Mouse (Mus musculus) cerebellum, adult 8-10 months (tissue): ENCODE measurements around the gene Zmiz2.
"Not testable (repeated sequence)": the region's sequence is repeated elsewhere in the genome, so short reads cannot be mapped to it uniquely, and the experiment has no call there.

Source experiments
- DNase-seq: peaks from one replicate; pipeline ENCODE4 v3.0.0; 2022

The Zmiz2 gene

GRCm38 (mm10) chr11:6388726-6389413, at the start of gene Zmiz2:
Gene Zmiz2, plus strand, starts transcription at chr11:6389074.
- peak; percentile 94 for DNase-seq

GRCm38 (mm10) chr11:6345956-6346355, 42.9 kb upstream of the Zmiz2 start:
- DNase-seq, result no peak

DNA sequence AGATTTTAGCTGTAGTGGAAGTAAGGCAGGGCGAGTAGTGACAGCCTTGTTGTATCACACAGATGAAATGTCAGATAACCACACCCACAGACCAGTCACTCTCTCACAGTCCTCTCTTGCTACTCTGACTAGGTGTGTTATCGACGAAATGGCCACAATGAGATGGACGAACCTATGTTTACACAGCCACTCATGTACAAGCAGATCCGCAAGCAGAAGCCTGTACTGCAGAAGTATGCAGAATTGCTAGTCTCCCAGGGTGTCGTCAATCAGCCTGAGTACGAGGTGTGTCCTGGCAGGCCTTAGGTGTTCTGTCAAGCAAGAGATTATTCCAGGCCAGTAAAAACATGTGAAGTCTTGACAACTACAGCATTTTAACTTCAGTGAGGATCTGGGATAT, 41.9 kb upstream of the Zmiz2 start:
- no peak for DNase-seq

- peak; percentile 49 for DNase-seq
Observed at GRCm38 (mm10) chr11:6348681-6349200, 40.1 kb upstream of the Zmiz2 start.

GRCm38 (mm10) chr11:6349586-6349985, 39.3 kb upstream of the Zmiz2 start:
- no peak for DNase-seq

GRCm38 (mm10) chr11:6355106-6355505, 33.8 kb upstream of the Zmiz2 start:
- DNase-seq, result no peak

- DNase-seq, result no peak
Observed at GRCm38 (mm10) chr11:6364581-6365275, 24.1 kb upstream of the Zmiz2 start.

DNA sequence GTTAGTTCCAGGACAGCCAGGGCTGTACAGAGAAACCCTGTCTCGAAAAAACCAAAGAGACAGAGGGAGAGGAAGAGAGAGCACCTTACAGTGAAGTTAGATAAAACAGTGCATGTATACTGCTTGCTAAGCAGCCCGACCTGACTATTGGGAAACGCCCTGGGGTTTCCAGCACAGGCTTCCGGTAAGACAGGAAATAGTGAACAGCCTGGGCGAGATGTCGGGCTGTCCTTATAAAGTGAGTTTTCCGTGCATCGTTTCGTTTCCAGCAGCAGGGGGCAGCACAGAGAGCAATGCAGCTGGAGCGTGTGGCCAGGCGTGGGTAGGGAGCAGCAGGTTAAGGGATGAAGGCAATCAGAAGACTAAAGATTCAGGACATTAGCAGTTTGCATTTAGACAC, 23.0 kb upstream of the Zmiz2 start:
- DNase-seq, result peak; percentile 74

- DNase-seq, result no peak
Observed at GRCm38 (mm10) chr11:6366434-6366833, 22.4 kb upstream of the Zmiz2 start.

- DNase-seq, result no peak
Observed at GRCm38 (mm10) chr11:6367156-6367555, 21.7 kb upstream of the Zmiz2 start.

GRCm38 (mm10) chr11:6367986-6368385, 20.9 kb upstream of the Zmiz2 start:
- not testable (repeated sequence) for DNase-seq

DNA sequence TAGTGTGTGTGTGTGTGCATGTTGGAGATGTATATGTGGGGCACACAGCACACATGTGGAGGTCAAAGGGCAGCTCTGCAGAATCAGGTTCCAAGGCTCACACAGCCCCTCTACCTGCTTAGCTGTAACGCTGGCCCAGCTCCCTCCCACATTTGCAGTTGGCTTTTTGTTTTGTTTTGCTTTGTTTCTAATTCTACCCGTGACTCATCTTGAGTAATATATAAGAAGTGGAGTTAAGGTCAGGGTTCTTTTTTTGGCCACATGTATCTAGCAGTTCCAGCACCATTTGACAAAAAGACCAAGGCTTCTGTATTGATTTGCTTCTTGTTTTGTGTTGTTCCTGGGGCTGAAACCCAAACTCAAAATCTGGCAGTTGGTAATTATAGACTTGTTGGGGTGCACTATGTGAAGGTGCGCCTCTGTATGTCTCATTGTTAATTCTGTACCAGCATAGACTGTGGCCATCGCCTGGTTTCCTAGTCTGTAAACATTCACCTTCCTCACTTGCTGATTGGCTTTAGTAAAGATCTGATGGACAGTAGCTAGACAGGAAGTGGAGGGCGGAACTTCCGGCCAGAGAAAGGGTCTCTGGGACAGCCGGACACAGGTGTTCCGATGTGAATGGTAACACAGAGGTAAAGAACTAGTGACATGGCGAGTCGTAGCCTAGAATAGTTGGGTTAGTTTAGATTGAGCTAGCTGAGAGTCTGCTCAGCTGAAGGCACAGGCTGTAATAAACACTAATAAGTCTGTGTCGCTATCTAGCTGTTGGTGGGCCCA, 17.3 kb upstream of the Zmiz2 start:
- DNase-seq, result no peak

GRCm38 (mm10) chr11:6372784-6373183, 16.1 kb upstream of the Zmiz2 start:
- no peak for DNase-seq

DNA sequence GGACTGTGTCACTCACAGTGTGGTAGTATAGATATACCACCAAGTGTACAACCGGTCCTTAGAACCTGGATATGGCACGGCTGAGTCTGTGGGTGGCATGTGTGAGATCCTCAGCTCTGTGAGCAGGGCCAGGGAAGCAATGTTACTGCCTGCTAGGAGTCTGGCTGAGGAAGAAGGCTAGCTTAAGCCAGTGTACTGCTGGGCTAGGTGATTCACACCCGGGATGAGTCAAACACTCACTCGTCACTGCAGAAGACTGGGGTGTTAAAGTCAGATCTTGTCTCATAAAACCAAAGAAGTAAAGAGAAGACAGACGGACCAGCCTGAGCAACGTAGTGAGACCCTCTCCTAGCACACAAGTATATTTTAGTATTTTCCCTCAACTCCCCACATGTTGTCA, 8.0 kb upstream of the Zmiz2 start:
- DNase-seq, result no peak

DNA sequence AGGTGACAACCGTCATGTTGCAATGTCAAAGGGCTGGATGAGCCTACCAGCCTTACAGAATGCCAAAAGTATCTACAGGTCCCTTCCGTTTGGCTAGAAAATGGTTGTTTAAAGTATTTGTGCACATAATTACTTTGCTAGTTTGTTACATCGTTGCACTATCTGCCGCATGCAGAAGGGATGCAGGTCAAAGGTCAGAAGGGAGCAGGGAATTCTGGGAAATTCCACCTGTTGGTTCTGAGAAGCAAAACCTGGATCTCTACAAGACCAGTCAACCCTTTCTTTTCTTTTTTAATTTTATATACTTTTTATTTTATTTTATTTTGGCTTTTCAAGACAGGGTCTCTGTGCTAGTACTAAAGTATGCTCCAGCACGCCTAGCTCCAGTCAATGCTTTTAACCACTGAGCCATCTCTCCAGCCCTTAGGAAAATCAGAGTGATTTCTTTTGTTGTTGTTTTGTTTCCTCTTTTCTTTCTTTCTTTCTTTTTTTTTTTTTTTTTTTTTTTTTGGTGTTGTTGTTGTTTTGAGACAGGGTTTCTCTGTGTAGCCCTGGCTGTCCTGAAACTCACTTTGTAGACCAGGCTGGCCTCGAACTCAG, 648 bp upstream of the Zmiz2 start:
- no peak for DNase-seq

DNA sequence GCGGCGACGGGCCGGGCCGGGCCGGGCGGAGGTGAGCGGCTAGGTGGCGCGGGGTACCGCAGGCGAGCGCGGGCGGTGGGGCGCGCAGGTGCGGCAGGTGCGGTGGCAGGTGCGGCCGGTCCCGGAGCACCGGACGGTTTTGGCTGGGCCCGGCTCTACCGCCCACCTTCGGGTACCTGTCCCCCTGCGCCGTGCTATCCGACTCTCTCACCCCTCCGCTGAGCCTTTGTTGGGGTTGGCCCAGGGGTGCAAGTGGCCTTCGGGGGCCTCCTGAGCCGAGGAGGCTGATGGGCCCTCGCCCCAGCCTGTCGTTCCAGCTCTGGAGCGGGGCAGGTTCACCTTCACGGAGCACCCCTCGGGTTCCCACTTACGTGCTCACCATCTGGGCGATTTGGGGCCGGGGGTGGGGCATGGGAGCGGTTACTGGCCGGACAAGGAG, 628 bp downstream of the Zmiz2 start:
- peak; percentile 49 for DNase-seq

DNA sequence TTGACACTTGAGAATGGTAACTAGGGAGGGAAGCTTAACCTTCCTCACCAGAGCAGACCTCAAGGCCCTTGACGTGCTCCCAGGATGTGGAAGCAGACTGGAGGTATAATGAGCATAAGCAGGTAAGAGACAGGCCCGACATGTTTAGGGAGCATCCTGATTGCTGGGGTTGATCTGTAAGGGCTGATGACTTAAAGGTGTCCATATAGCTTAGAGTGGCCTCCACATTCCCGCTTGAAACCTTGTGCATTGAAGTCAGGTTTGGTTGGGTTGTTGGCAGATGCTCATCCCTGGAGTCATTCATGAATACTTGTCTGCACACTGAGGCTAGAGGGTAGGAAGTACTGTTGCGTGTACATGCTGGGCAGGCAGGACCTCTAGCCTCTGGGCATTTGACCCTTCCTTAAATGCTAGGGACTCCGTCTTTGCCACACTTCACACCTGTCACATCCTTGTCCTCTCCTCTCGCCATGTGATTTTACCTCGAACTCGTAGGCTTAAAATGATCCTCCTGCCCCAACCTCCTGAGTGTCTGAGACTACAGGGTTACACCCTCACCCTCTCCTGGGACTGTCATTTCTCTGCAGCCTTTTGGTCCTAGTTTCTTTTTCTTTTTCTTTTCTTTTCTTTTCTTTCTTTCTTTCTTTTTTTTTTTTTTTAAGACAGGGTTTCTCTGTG, 1.6 kb downstream of the Zmiz2 start:
- DNase-seq, result peak; percentile 18

- DNase-seq, result no peak
Observed at GRCm38 (mm10) chr11:6391516-6392276, 2.8 kb downstream of the Zmiz2 start.

GRCm38 (mm10) chr11:6392857-6393256, 4.0 kb downstream of the Zmiz2 start:
- no peak for DNase-seq

DNA sequence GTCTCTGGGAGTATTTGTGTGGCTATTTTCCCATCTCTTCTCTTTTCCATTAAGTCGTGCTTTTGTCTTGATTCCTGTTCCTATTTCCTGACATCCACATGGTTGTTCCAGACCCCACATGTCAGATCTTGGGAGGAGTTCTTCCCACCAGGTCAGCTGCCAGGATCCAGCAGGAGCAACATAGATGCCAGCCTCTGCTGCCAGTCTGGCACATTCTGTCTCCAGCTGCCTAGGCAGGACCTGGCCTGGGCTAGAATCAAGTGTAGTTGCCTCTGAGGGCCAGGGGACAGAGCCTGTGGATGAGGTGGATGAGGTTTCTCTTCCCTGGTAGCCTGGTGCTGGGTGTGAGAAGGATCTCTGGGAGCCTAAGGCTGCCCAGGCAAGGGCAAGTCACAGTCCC, 5.0 kb downstream of the Zmiz2 start:
- DNase-seq, result peak; percentile 13

GRCm38 (mm10) chr11:6395565-6395964, 6.7 kb downstream of the Zmiz2 start:
- no peak for DNase-seq

DNA sequence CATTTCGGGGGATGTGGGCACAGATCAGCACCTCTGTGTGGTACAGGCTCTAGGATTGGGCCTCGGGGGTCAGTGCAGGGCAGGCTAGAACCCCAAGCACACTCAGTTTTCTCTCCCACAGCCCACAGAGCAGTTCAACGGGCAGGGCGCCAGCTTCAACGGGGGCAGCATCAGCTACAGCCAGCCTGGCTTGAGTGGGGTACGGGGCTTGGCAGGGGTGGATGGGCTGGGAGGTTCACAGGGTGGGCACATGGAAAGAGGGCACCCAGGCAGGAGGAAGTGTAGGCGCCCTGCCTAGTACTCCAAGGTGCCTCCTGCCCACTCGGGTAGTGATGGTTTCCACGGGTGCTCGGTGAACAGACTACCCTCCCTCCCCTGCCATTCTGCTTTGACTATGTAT, 9.3 kb downstream of the Zmiz2 start:
- peak; percentile 11 for DNase-seq
